Mouse (Mus musculus): ENCODE data around the gene Rpp25l. TPM values are rescaled to one million over a fixed set of nuclear protein-coding genes. Genes with fewer than 3 reads are reported as not detected.

Rpp25l gene
- polyA plus RNA-seq, 1 experiment from 2014 or later, result 71.2 TPM

- H3K27ac ChIP-seq (ENCODE audit: low read depth, low read length), result no peak overlapping the region; the same call in 1 of the 2 replicates
- H3K9me3 ChIP-seq (ENCODE audit: control insufficient read depth, low read length), result no peaks in the 10 kb centered on the region
- H3K9ac ChIP-seq (ENCODE audit: low read depth, low read length), result no peak overlapping the region
- H3K4me3 ChIP-seq (ENCODE audit: low read depth, low read length), result no peak overlapping the region
- no peak overlapping the region for H3K4me2 ChIP-seq
- DNase-seq (ENCODE audit: low spot score) (no peak), ATAC-seq (replicated peaks; ENCODE audit: low FRiP score) (no peak)
- 91% methylated on average over 4 of the region's 4 CpGs for WGBS
- peaks cover 6% of the 10 kb centered on the region; the same call in 1 of the 2 replicates for H3K36me3 ChIP-seq (ENCODE audit: control insufficient read depth, insufficient read depth, low read length)
- H3K27me3 ChIP-seq (replicated peaks; ENCODE audit: control insufficient read depth, insufficient read depth, low read length), result no peaks in the 10 kb centered on the region
- peaks cover 37% of the 10 kb centered on the region for H3K4me1 ChIP-seq (replicated peaks; ENCODE audit: control insufficient read depth, insufficient read depth, low read length)
These were observed 45.4 kb upstream of the Rpp25l start for GRCm38 (mm10) chr4:41758701-41759100.

GRCm38 (mm10) chr4:41758021-41758420, 44.7 kb upstream of the Rpp25l start:
- no peak overlapping the region for H3K4me2 ChIP-seq
- no peaks in the 10 kb centered on the region for H3K27me3 ChIP-seq (replicated peaks; ENCODE audit: control insufficient read depth, insufficient read depth, low read length)
- no peak overlapping the region for H3K4me3 ChIP-seq (ENCODE audit: low read depth, low read length)
- no peak overlapping the region for H3K9ac ChIP-seq (ENCODE audit: low read depth, low read length)
- H3K4me1 ChIP-seq (replicated peaks; ENCODE audit: control insufficient read depth, insufficient read depth, low read length), result peaks cover 37% of the 10 kb centered on the region
- DNase-seq (ENCODE audit: low spot score), result no peak
- no peak overlapping the region for H3K27ac ChIP-seq (ENCODE audit: low read depth, low read length)
- 88% methylated on average over 11 of the region's 11 CpGs for WGBS
- ATAC-seq (replicated peaks; ENCODE audit: low FRiP score), result no peak
- peaks cover 6% of the 10 kb centered on the region; the same call in 1 of the 2 replicates for H3K36me3 ChIP-seq (ENCODE audit: control insufficient read depth, insufficient read depth, low read length)
- no peaks in the 10 kb centered on the region for H3K9me3 ChIP-seq (ENCODE audit: control insufficient read depth, low read length)

GRCm38 (mm10) chr4:41757321-41757720, 44.0 kb upstream of the Rpp25l start:
- Histone ChIP-seq H3K4me3 (ENCODE audit: low read depth, low read length) (no peak overlapping the region), H3K4me2 (no peak overlapping the region), H3K9ac (ENCODE audit: low read depth, low read length) (no peak overlapping the region), H3K27me3 (replicated peaks; ENCODE audit: control insufficient read depth, insufficient read depth, low read length) (no peaks in the 10 kb centered on the region), H3K9me3 (ENCODE audit: control insufficient read depth, low read length) (no peaks in the 10 kb centered on the region), H3K4me1 (replicated peaks; ENCODE audit: control insufficient read depth, insufficient read depth, low read length) (peaks cover 34% of the 10 kb centered on the region), H3K36me3 (ENCODE audit: control insufficient read depth, insufficient read depth, low read length) (peaks cover 6% of the 10 kb centered on the region; the same call in 1 of the 2 replicates), H3K27ac (ENCODE audit: low read depth, low read length) (no peak overlapping the region)
- DNase-seq (ENCODE audit: low spot score), result no peak
- ATAC-seq (replicated peaks; ENCODE audit: low FRiP score), result no peak
- 91% methylated on average over 13 of the region's 13 CpGs for WGBS

GRCm38 (mm10) chr4:41756440-41756839, 43.1 kb upstream of the Rpp25l start:
- DNase-seq (ENCODE audit: low spot score) (no peak), ATAC-seq (replicated peaks; ENCODE audit: low FRiP score) (no peak)
- peak overlapping the region; percentile 69 for H3K4me3 ChIP-seq (ENCODE audit: low read depth, low read length)
- H3K4me2 ChIP-seq, result peak overlapping the region; percentile 90
- WGBS, result 74% methylated on average over 8 of the region's 8 CpGs
- no peaks in the 10 kb centered on the region for H3K9me3 ChIP-seq (ENCODE audit: control insufficient read depth, low read length)
- peaks cover 28% of the 10 kb centered on the region for H3K4me1 ChIP-seq (replicated peaks; ENCODE audit: control insufficient read depth, insufficient read depth, low read length)
- peak overlapping the region; percentile 79; the same call in 1 of the 2 replicates for H3K9ac ChIP-seq (ENCODE audit: low read depth, low read length)
- H3K27ac ChIP-seq (ENCODE audit: low read depth, low read length), result no peak overlapping the region
- H3K36me3 ChIP-seq (ENCODE audit: control insufficient read depth, insufficient read depth, low read length), result peaks cover 6% of the 10 kb centered on the region; the same call in 1 of the 2 replicates
- H3K27me3 ChIP-seq (replicated peaks; ENCODE audit: control insufficient read depth, insufficient read depth, low read length), result no peaks in the 10 kb centered on the region

- DNase-seq (ENCODE audit: low spot score) (peak; percentile 93), ATAC-seq (replicated peaks; ENCODE audit: low FRiP score) (peak; percentile 82)
- no peaks in the 10 kb centered on the region for H3K9me3 ChIP-seq (ENCODE audit: control insufficient read depth, low read length)
- under 1% methylated on average over 57 of the region's 57 CpGs for WGBS
- H3K4me1 ChIP-seq (replicated peaks; ENCODE audit: control insufficient read depth, insufficient read depth, low read length), result peaks cover 20% of the 10 kb centered on the region
- peak within 1 kb of the TSS; percentile 90 for H3K4me2 ChIP-seq
- H3K4me3 ChIP-seq (ENCODE audit: low read depth, low read length), result peak within 1 kb of the TSS; percentile 69
- peaks cover 6% of the 10 kb centered on the region; the same call in 1 of the 2 replicates for H3K36me3 ChIP-seq (ENCODE audit: control insufficient read depth, insufficient read depth, low read length)
- peak within 1 kb of the TSS; percentile 79 for H3K9ac ChIP-seq (ENCODE audit: low read depth, low read length)
- H3K27me3 ChIP-seq (replicated peaks; ENCODE audit: control insufficient read depth, insufficient read depth, low read length), result no peaks in the 10 kb centered on the region
- H3K27ac ChIP-seq (ENCODE audit: low read depth, low read length), result peak within 1 kb of the TSS; percentile 76
These were observed 42.3 kb upstream of the Rpp25l start, which contains the start of gene Sigmar1 for GRCm38 (mm10) chr4:41755338-41756305. Gene Sigmar1 (minus strand): TSS chr4:41756157.

- Histone ChIP-seq H3K9ac (ENCODE audit: low read depth, low read length) (peak within 1 kb of the TSS; percentile 79), H3K36me3 (ENCODE audit: control insufficient read depth, insufficient read depth, low read length) (peaks cover 6% of the 10 kb centered on the region; the same call in 1 of the 2 replicates), H3K27ac (ENCODE audit: low read depth, low read length) (peak within 1 kb of the TSS; percentile 76), H3K4me1 (replicated peaks; ENCODE audit: control insufficient read depth, insufficient read depth, low read length) (peaks cover 15% of the 10 kb centered on the region), H3K4me3 (ENCODE audit: low read depth, low read length) (peak within 1 kb of the TSS; percentile 69), H3K9me3 (ENCODE audit: control insufficient read depth, low read length) (no peaks in the 10 kb centered on the region), H3K27me3 (replicated peaks; ENCODE audit: control insufficient read depth, insufficient read depth, low read length) (no peaks in the 10 kb centered on the region), H3K4me2 (peak within 1 kb of the TSS; percentile 90)
- DNase-seq (ENCODE audit: low spot score) (no peak), ATAC-seq (replicated peaks; ENCODE audit: low FRiP score) (peak; percentile 72)
- WGBS, result 13% methylated on average over 14 of the region's 14 CpGs
These were observed 41.5 kb upstream of the Rpp25l start, which contains the start of gene Galt for GRCm38 (mm10) chr4:41754797-41755337. Gene Galt (plus strand): TSS chr4:41755228.

GRCm38 (mm10) chr4:41745021-41745420, 31.7 kb upstream of the Rpp25l start:
- Histone ChIP-seq H3K9ac (ENCODE audit: low read depth, low read length) (no peak overlapping the region), H3K27ac (ENCODE audit: low read depth, low read length) (no peak overlapping the region), H3K4me2 (no peak overlapping the region), H3K36me3 (ENCODE audit: control insufficient read depth, insufficient read depth, low read length) (no peaks in the 10 kb centered on the region), H3K9me3 (ENCODE audit: control insufficient read depth, low read length) (peaks cover 4% of the 10 kb centered on the region; the same call in 1 of the 2 replicates), H3K27me3 (replicated peaks; ENCODE audit: control insufficient read depth, insufficient read depth, low read length) (no peaks in the 10 kb centered on the region), H3K4me1 (replicated peaks; ENCODE audit: control insufficient read depth, insufficient read depth, low read length) (peaks cover 3% of the 10 kb centered on the region; the same call in 1 of the 2 replicates), H3K4me3 (ENCODE audit: low read depth, low read length) (no peak overlapping the region)
- 58% methylated on average over 1 of the region's 1 CpGs for WGBS
- no peak for DNase-seq (ENCODE audit: low spot score)
- ATAC-seq (replicated peaks; ENCODE audit: low FRiP score), result no peak

- DNase-seq (ENCODE audit: low spot score) (no peak), ATAC-seq (replicated peaks; ENCODE audit: low FRiP score) (no peak)
- H3K4me1 ChIP-seq (replicated peaks; ENCODE audit: control insufficient read depth, insufficient read depth, low read length), result peaks cover 7% of the 10 kb centered on the region; the same call in 1 of the 2 replicates
- H3K9ac ChIP-seq (ENCODE audit: low read depth, low read length), result no peak overlapping the region
- H3K4me3 ChIP-seq (ENCODE audit: low read depth, low read length), result no peak overlapping the region
- H3K27me3 ChIP-seq (replicated peaks; ENCODE audit: control insufficient read depth, insufficient read depth, low read length), result no peaks in the 10 kb centered on the region
- peaks cover 2% of the 10 kb centered on the region for H3K36me3 ChIP-seq (ENCODE audit: control insufficient read depth, insufficient read depth, low read length)
- H3K27ac ChIP-seq (ENCODE audit: low read depth, low read length), result no peak overlapping the region
- 55% methylated on average over 2 of the region's 2 CpGs for WGBS
- H3K4me2 ChIP-seq, result no peak overlapping the region
- H3K9me3 ChIP-seq (ENCODE audit: control insufficient read depth, low read length), result peaks cover 4% of the 10 kb centered on the region; the same call in 1 of the 2 replicates
These were observed 30.8 kb upstream of the Rpp25l start for GRCm38 (mm10) chr4:41744131-41744530.

Data from liver, embryonic 11.5 days (tissue).